Mouse (Mus musculus) heart, embryonic 15.5 days (tissue): ENCODE results near the gene Vmn2r32. TPM values are rescaled to one million over a fixed set of nuclear protein-coding genes. Genes with fewer than 3 reads are reported as not detected.
"Not testable (repeated sequence)": the region's sequence is repeated elsewhere in the genome, so short reads cannot be mapped to it uniquely, and the experiment has no call there.

Experiments used
- ATAC-seq: fragments of 200-750 bp; cut with Nextera tagmentation; replicated peaks from 2 replicates; pipeline ENCODE4 v1.8.0; 2017; ENCODE audit warnings: low read depth, moderate TSS enrichment; ENCODE audit not compliant: insufficient number of reproducible peaks, insufficient read depth, low FRiP score
- H3K27ac ChIP-seq: fragments of 300-500 bp; sonication (generic); 2 replicates; pipeline ENCODE4 v1.5.1; 2015; ENCODE audit warnings: mild to moderate bottlenecking, inconsistent platforms
- H3K27me3 ChIP-seq: fragments of 300-500 bp; sonication (generic); 2 replicates; pipeline ENCODE4 v1.6.1; 2015; ENCODE audit warnings: inconsistent platforms
- H3K36me3 ChIP-seq: fragments of 300-500 bp; sonication (generic); 2 replicates; pipeline ENCODE4 v1.6.1; 2015; ENCODE audit warnings: mild to moderate bottlenecking, inconsistent platforms
- H3K4me1 ChIP-seq: fragments of 300-500 bp; sonication (generic); replicated peaks from 2 replicates; pipeline ENCODE4 v1.6.1; 2015; ENCODE audit warnings: inconsistent platforms
- H3K4me2 ChIP-seq: fragments of 300-500 bp; sonication (generic); 2 replicates; pipeline ENCODE4 v1.6.1; 2015; ENCODE audit warnings: inconsistent platforms, mild to moderate bottlenecking, moderate library complexity
- H3K4me3 ChIP-seq: fragments of 300-500 bp; sonication (generic); 2 replicates; pipeline ENCODE4 v1.5.1; 2015; ENCODE audit warnings: mild to moderate bottlenecking, inconsistent platforms
- H3K9ac ChIP-seq: fragments of 300-500 bp; sonication (generic); 2 replicates; pipeline ENCODE4 v1.6.1; 2015; ENCODE audit warnings: mild to moderate bottlenecking, inconsistent platforms
- H3K9me3 ChIP-seq: fragments of 300-500 bp; sonication (generic); replicated peaks from 2 replicates; pipeline ENCODE4 v1.6.1; 2016; ENCODE audit warnings: inconsistent platforms
- WGBS: fragments of 180-500 bp; shearing (Covaris S2); methylation state at CpG from one replicate; pipeline ENCODE4 v1.1.7; 2015; ENCODE audit warnings: mixed read lengths; 5-methylcytosine and 5-hydroxymethylcytosine counted together
- polyA plus RNA-seq: library from polyadenylated mRNA; unstranded; fragments of >200 nt; fragmentation: Nextera tagmentation; extraction: Ambion mirVana; gene quantifications from 2 replicates; pipeline ENCODE4 v1.2.1, GENCODE M21; 2015

Gene Vmn2r32
- polyA plus RNA-seq, result not detected in 2 replicates

- H3K4me1 ChIP-seq, ATAC-seq, H3K4me3 ChIP-seq, H3K36me3 ChIP-seq, H3K27ac ChIP-seq, H3K27me3 ChIP-seq, H3K4me2 ChIP-seq, H3K9me3 ChIP-seq, H3K9ac ChIP-seq: not testable (repeated sequence)
- WGBS, result 35% methylated on average over 1 of the region's 2 CpGs
Observed at GRCm38 (mm10) chr7:7479918-7480317, at the start of gene Vmn2r32. Gene Vmn2r32, minus strand, starts transcription at chr7:7480018.

Other genes starting within 250 kb of the Vmn2r32 start
- 0.16 and 0.43 TPM in 2 replicates for gene Vmn2r29, start 232.7 kb downstream of the Vmn2r32 start, polyA plus RNA-seq
- gene Gm45844, start 201.7 kb downstream of the Vmn2r32 start, polyA plus RNA-seq, result 3.4 and 3.6 TPM in 2 replicates
- gene Clcn4, start 179.2 kb downstream of the Vmn2r32 start, polyA plus RNA-seq, result 45.5 and 50.0 TPM in 2 replicates
- 0.03 TPM in 1 of 2 replicates, not detected in the other for gene Vmn2r30, start 142.4 kb downstream of the Vmn2r32 start, polyA plus RNA-seq
- gene Gm45783, start 105.4 kb downstream of the Vmn2r32 start, polyA plus RNA-seq, result not detected in 2 replicates
- gene Vmn2r31, start 80.3 kb downstream of the Vmn2r32 start, polyA plus RNA-seq, result not detected in 2 replicates
- not detected in 2 replicates for gene Vmn2r33, start 86.8 kb upstream of the Vmn2r32 start, polyA plus RNA-seq
- gene Vmn2r34, start 209.5 kb upstream of the Vmn2r32 start, polyA plus RNA-seq, result not detected in 2 replicates